ENCODE assay signal across 8 mouse cellular contexts in genomic region chr19:7066034-7066827, GRCm38 (mm10). TPM values are rescaled to one million over a fixed set of nuclear protein-coding genes. Genes with fewer than 3 reads are reported as not detected.
A peak's percentile ranks its signal among the peaks of the same experiment; 100 is the strongest.
DNase-seq lines count a peak whose midpoint lies in the region; ATAC-seq and TF ChIP-seq lines count a peak whose summit lies in the region.

No protein-coding gene starts in this region.

- no peaks in the 10 kb centered on the region for H3K27me3 ChIP-seq in forebrain, embryonic 14.5 days (replicated peaks; ENCODE audit: control insufficient read depth, insufficient read depth, low read length)
- peaks cover 21% of the 10 kb centered on the region for H3K27me3 ChIP-seq in intestine, embryonic 14.5 days (replicated peaks; ENCODE audit: control insufficient read depth, insufficient read depth, low read length)
- H3K27me3 ChIP-seq in liver, embryonic 15.5 days: peaks cover 37% of the 10 kb centered on the region
- H3K27me3 ChIP-seq in stomach, embryonic 14.5 days (ENCODE audit: control insufficient read depth, insufficient read depth, low read length): no peaks in the 10 kb centered on the region

- 25% methylated on average over 15 of the region's 15 CpGs for WGBS in forebrain, embryonic 14.5 days
- WGBS in intestine, embryonic 14.5 days: 37% methylated on average over 15 of the region's 15 CpGs
- WGBS in liver, embryonic 15.5 days (ENCODE audit: insufficient replicate concordance): 36% methylated on average over 15 of the region's 15 CpGs
- 32% methylated on average over 15 of the region's 15 CpGs for WGBS in stomach, embryonic 14.5 days

- no peaks in the 10 kb centered on the region for H3K36me3 ChIP-seq in forebrain, embryonic 14.5 days (ENCODE audit: control insufficient read depth, insufficient read depth, low read length)
- H3K36me3 ChIP-seq in intestine, embryonic 14.5 days (ENCODE audit: control insufficient read depth, insufficient read depth, low read length): no peaks in the 10 kb centered on the region
- no peaks in the 10 kb centered on the region for H3K36me3 ChIP-seq in liver, embryonic 15.5 days (replicated peaks)
- H3K36me3 ChIP-seq in stomach, embryonic 14.5 days (ENCODE audit: control insufficient read depth, insufficient read depth, low read length): no peaks in the 10 kb centered on the region

- no peak for ATAC-seq in forebrain, embryonic 14.5 days
- no peak for ATAC-seq in intestine, embryonic 14.5 days (replicated peaks; ENCODE audit: low FRiP score, low TSS enrichment, low read depth)
- ATAC-seq in liver, embryonic 15.5 days (ENCODE audit: insufficient read depth): no peak
- ATAC-seq in stomach, embryonic 14.5 days (ENCODE audit: insufficient number of reproducible peaks, insufficient read depth, low FRiP score, low read depth): no peak

- TF ChIP-seq CTCF in left cerebral cortex, adult 2 months (IDR thresholded peaks at IDR 0.05): no peak

- no peaks in the 10 kb centered on the region for H3K9me3 ChIP-seq in forebrain, embryonic 14.5 days (replicated peaks; ENCODE audit: control insufficient read depth, low read length)
- H3K9me3 ChIP-seq in intestine, embryonic 14.5 days (ENCODE audit: control insufficient read depth, low read length): no peaks in the 10 kb centered on the region
- no peaks in the 10 kb centered on the region for H3K9me3 ChIP-seq in liver, embryonic 15.5 days (replicated peaks)
- no peaks in the 10 kb centered on the region for H3K9me3 ChIP-seq in stomach, embryonic 14.5 days (ENCODE audit: control insufficient read depth, low read depth, low read length)

- peaks cover 47% of the 10 kb centered on the region for H3K4me1 ChIP-seq in forebrain, embryonic 14.5 days (ENCODE audit: control insufficient read depth, insufficient read depth, low read length)
- peaks cover 37% of the 10 kb centered on the region for H3K4me1 ChIP-seq in intestine, embryonic 14.5 days (replicated peaks; ENCODE audit: control insufficient read depth, insufficient read depth, low read length)
- H3K4me1 ChIP-seq in liver, embryonic 15.5 days (replicated peaks): peaks cover 37% of the 10 kb centered on the region
- H3K4me1 ChIP-seq in stomach, embryonic 14.5 days (ENCODE audit: control insufficient read depth, insufficient read depth, low read length): peaks cover 46% of the 10 kb centered on the region

- H3K4me2 ChIP-seq in forebrain, embryonic 14.5 days (ENCODE audit: low read length): 0 out of 2 replicates have a peak overlapping the region, but pooled peaks have one; percentile 7
- peak overlapping the region; percentile 22; the same call in 1 of the 2 replicates for H3K4me2 ChIP-seq in intestine, embryonic 14.5 days (ENCODE audit: low read length)
- H3K4me2 ChIP-seq in liver, embryonic 15.5 days: peak overlapping the region; percentile 64
- H3K4me2 ChIP-seq in stomach, embryonic 14.5 days (replicated peaks; ENCODE audit: low read depth, low read length): no peak overlapping the region

- H3K4me3 ChIP-seq in forebrain, embryonic 14.5 days (ENCODE audit: low read depth, low read length): no peak overlapping the region
- H3K4me3 ChIP-seq in intestine, embryonic 14.5 days (ENCODE audit: low read depth, low read length): no peak overlapping the region
- H3K4me3 ChIP-seq in liver, embryonic 15.5 days (replicated peaks): no peak overlapping the region
- H3K4me3 ChIP-seq in stomach, embryonic 14.5 days (ENCODE audit: low read depth, low read length): no peak overlapping the region
- no peak overlapping the region for H3K4me3 ChIP-seq in left cerebral cortex, adult 2 months

- intact Hi-C loops in left cerebral cortex, adult 2 months (cut with DNase I): no loop called here

- DNase-seq in cerebellum, adult 9-11 months: peak; percentile 60
- no peak for DNase-seq in cerebellum, adult 18-20 months
- DNase-seq in ES-CJ7 (ENCODE audit: low read depth, low spot score): peak; percentile 79
- DNase-seq in forebrain, embryonic 14.5 days (ENCODE audit: low spot score): peak; percentile 70
- DNase-seq in intestine, embryonic 14.5 days (ENCODE audit: low spot score): no peak
- no peak for DNase-seq in left cerebral cortex, adult 2 months (ENCODE audit: extremely low spot score in 1 of 2, low spot score in 2 of 2)

- H3K27ac ChIP-seq in forebrain, embryonic 14.5 days (ENCODE audit: low read depth, low read length): peak overlapping the region; percentile 74
- peak overlapping the region; percentile 65 for H3K27ac ChIP-seq in intestine, embryonic 14.5 days (ENCODE audit: low read depth)
- peak overlapping the region; percentile 66; the same call in 1 of the 2 replicates for H3K27ac ChIP-seq in liver, embryonic 15.5 days (replicated peaks)
- H3K27ac ChIP-seq in stomach, embryonic 14.5 days (ENCODE audit: low read length): 0 out of 2 replicates have a peak overlapping the region, but pooled peaks have one; percentile 6
- no peak overlapping the region for H3K27ac ChIP-seq in left cerebral cortex, adult 2 months

- H3K9ac ChIP-seq in forebrain, embryonic 14.5 days (ENCODE audit: low read length): peak overlapping the region; percentile 32; the same call in 1 of the 2 replicates
- H3K9ac ChIP-seq in intestine, embryonic 14.5 days (ENCODE audit: low read length): no peak overlapping the region
- H3K9ac ChIP-seq in liver, embryonic 15.5 days: no peak overlapping the region; the same call in 1 of the 2 replicates
- H3K9ac ChIP-seq in stomach, embryonic 14.5 days (replicated peaks; ENCODE audit: low read depth, low read length): no peak overlapping the region

RNA-seq across cellular contexts. Expression of gene Macrod1, which starts 9.6 kb away (rescaled TPM):
- 4.0 and 4.8 TPM in 2 replicates for polyA plus RNA-seq in forebrain, embryonic 14.5 days (2014; fragmentation: Nextera tagmentation; extraction: Ambion mirVana)
- 7.1 and 8.5 TPM in 2 replicates for polyA plus RNA-seq in intestine, embryonic 14.5 days (2014; fragmentation: Nextera tagmentation; extraction: Ambion mirVana)
- polyA plus RNA-seq in liver, embryonic 15.5 days (2015; fragmentation: Nextera tagmentation; extraction: Ambion mirVana): 5.6 and 6.2 TPM in 2 replicates
- polyA plus RNA-seq in stomach, embryonic 14.5 days (2014; fragmentation: Nextera tagmentation; extraction: Ambion mirVana): 7.7 and 8.3 TPM in 2 replicates
- total RNA-seq in left cerebral cortex, adult 2 months (2021): 10 to 100 TPM; 13.3 to 15.7 TPM

RNA-seq across cellular contexts. Expression of gene Stip1, which starts 26.5 kb away (rescaled TPM):
- polyA plus RNA-seq in forebrain, embryonic 14.5 days (2014; fragmentation: Nextera tagmentation; extraction: Ambion mirVana): 278 and 287 TPM in 2 replicates
- 212 and 227 TPM in 2 replicates for polyA plus RNA-seq in intestine, embryonic 14.5 days (2014; fragmentation: Nextera tagmentation; extraction: Ambion mirVana)
- polyA plus RNA-seq in liver, embryonic 15.5 days (2015; fragmentation: Nextera tagmentation; extraction: Ambion mirVana): 116 and 121 TPM in 2 replicates
- 201 and 210 TPM in 2 replicates for polyA plus RNA-seq in stomach, embryonic 14.5 days (2014; fragmentation: Nextera tagmentation; extraction: Ambion mirVana)
- 100 to 1,000 TPM; 198 to 205 TPM for total RNA-seq in left cerebral cortex, adult 2 months (2021)

RNA-seq across cellular contexts. Expression of gene Flrt1, which starts 39.3 kb away (rescaled TPM):
- 9.5 and 12.2 TPM in 2 replicates for polyA plus RNA-seq in forebrain, embryonic 14.5 days (2014; fragmentation: Nextera tagmentation; extraction: Ambion mirVana)
- polyA plus RNA-seq in intestine, embryonic 14.5 days (2014; fragmentation: Nextera tagmentation; extraction: Ambion mirVana): 3.6 TPM in 2 replicates
- 0.17 TPM in 2 replicates for polyA plus RNA-seq in liver, embryonic 15.5 days (2015; fragmentation: Nextera tagmentation; extraction: Ambion mirVana)
- 7.4 and 9.2 TPM in 2 replicates for polyA plus RNA-seq in stomach, embryonic 14.5 days (2014; fragmentation: Nextera tagmentation; extraction: Ambion mirVana)
- 10 to 100 TPM; 41.4 to 43.0 TPM for total RNA-seq in left cerebral cortex, adult 2 months (2021)

RNA-seq across cellular contexts. Expression of gene Fermt3, which starts 47.0 kb away (rescaled TPM):
- polyA plus RNA-seq in forebrain, embryonic 14.5 days (2014; fragmentation: Nextera tagmentation; extraction: Ambion mirVana): 3.5 TPM in 2 replicates
- polyA plus RNA-seq in intestine, embryonic 14.5 days (2014; fragmentation: Nextera tagmentation; extraction: Ambion mirVana): 7.0 and 7.3 TPM in 2 replicates
- 105 and 118 TPM in 2 replicates for polyA plus RNA-seq in liver, embryonic 15.5 days (2015; fragmentation: Nextera tagmentation; extraction: Ambion mirVana)
- polyA plus RNA-seq in stomach, embryonic 14.5 days (2014; fragmentation: Nextera tagmentation; extraction: Ambion mirVana): 8.2 and 8.3 TPM in 2 replicates
- total RNA-seq in left cerebral cortex, adult 2 months (2021): 1 to 10 TPM; 3.6 to 4.8 TPM

Comparison
In these comparisons a context has a peak if more than half of its experiments do, and no peak if none do; other contexts are left out.
1. DNase-seq: peak in cerebellum, adult 9-11 months (single experiment), ES-CJ7 (single experiment) and forebrain, embryonic 14.5 days (single experiment); none in cerebellum, adult 18-20 months (0 of 2), intestine, embryonic 14.5 days (single experiment) and left cerebral cortex, adult 2 months (0 of 2).